Mouse (Mus musculus) lung, postnatal 0 days (tissue): Measurements from ENCODE around the gene Hint1.

Source experiments
- CTCF ChIP-seq: IDR thresholded peaks from 2 replicates; pipeline ENCODE4 v1.5.1; 2016; ENCODE audit warnings: antibody characterized with exemption, mild to moderate bottlenecking
- EP300 ChIP-seq: IDR thresholded peaks from 2 replicates; pipeline ENCODE4 v1.6.1; 2016; ENCODE audit warnings: antibody characterized with exemption, mild to moderate bottlenecking, control low read depth

DNA sequence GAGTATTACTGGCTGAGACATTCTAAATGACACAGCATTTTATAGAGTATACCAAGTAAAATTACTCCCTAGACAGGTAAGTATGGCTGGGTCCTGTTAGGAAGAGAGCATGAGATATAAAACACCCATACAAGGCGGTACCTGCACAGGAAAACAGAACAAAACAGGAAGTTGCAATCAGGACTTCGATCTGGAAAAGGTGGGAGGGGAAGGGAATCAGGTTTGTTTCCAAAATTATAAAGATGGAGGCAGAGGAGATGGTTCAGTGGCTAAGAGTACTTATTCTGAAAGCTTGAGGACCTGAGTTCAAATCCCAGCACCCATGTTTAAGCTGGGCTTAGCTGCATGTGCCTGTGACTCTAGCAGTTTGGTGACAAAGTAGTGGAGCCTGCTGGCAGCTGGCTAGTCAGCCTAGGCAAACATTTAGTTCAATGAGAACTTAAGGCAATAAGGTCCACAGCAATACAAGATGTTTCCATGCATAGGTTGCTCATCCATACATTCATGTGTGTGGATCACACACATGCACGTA, 1.8 kb downstream of the Hint1 start:
- TF ChIP-seq CTCF, result no peak
- no peak for TF ChIP-seq EP300
